Mouse (Mus musculus) small intestine, adult 2 months (tissue): ENCODE data around the gene Tnfrsf13c.

Experiments used
- CTCF ChIP-seq: fragments of 200-500 bp; IDR thresholded peaks from 2 replicates; pipeline ENCODE4 v1.5.1; 2012; ENCODE audit warnings: low read depth, mild to moderate bottlenecking, control low read depth, inconsistent platforms, low read length, moderate library complexity, mixed read lengths; ENCODE audit not compliant: insufficient replicate concordance, insufficient read length; ENCODE audit errors: extremely low read depth
- POLR2A ChIP-seq: fragments of 200-500 bp; IDR thresholded peaks from 2 replicates; pipeline ENCODE4 v1.6.1; 2012; ENCODE audit warnings: low read depth, mild to moderate bottlenecking, control low read depth, inconsistent platforms, low read length, moderate library complexity

DNA sequence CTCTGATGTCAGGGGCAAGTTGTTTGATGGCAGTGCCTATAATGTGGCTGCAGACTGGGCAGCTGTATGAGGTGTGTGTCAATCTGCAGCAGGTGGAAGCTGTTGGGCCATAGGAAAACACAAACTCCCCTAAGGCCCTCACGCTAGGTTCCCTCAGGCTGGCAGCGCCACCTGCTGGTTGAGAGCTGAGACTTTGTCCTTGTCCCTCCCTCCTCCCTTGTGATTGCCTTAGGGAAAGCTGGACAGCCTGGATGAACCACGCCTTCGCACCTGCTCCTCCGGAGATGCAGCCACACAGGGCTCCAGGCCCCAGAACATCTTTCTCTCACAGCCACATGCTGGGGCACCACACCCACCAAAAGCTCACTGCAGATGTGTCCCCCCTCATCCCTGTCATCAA, 47.0 kb upstream of the Tnfrsf13c start:
- TF ChIP-seq POLR2A = no peak
- peak; percentile 92 for TF ChIP-seq CTCF
